Mouse (Mus musculus) myocyte (in vitro differentiated cells): ENCODE data around the gene Ces2e. TPM values are rescaled to one million over a fixed set of nuclear protein-coding genes. Genes with fewer than 3 reads are reported as not detected.
"Not testable (repeated sequence)": the region's sequence is repeated elsewhere in the genome, so short reads cannot be mapped to it uniquely, and the experiment has no call there.

ENCODE experiments used
- H3K27me3 ChIP-seq: one replicate; pipeline ENCODE4 v1.6.1; 2011; ENCODE audit not compliant: control insufficient read depth, insufficient read depth, insufficient read length
- H3K36me3 ChIP-seq: one replicate; pipeline ENCODE4 v1.6.1; 2011; ENCODE audit not compliant: control insufficient read depth, insufficient read depth
- H3K4me2 ChIP-seq: one replicate; pipeline ENCODE4 v1.6.1; 2011; ENCODE audit warnings: low read depth, control low read depth
- H3K4me3 ChIP-seq: one replicate; pipeline ENCODE4 v1.5.1; 2011; ENCODE audit warnings: mild to moderate bottlenecking, control low read depth, moderate library complexity
- H3K79me2 ChIP-seq: one replicate; pipeline ENCODE4 v1.6.1; 2011; ENCODE audit not compliant: control insufficient read depth, insufficient read depth
- H3ac ChIP-seq: one replicate; pipeline ENCODE4 v1.6.1; 2011; ENCODE audit not compliant: control insufficient read depth, insufficient read length
- CEBPB ChIP-seq: IDR thresholded peaks from 2 replicates; pipeline ENCODE4 v1.6.1; 2011; ENCODE audit warnings: mild to moderate bottlenecking, moderate library complexity; ENCODE audit not compliant: poor library complexity, insufficient read depth, severe bottlenecking
- E2F4 ChIP-seq: IDR thresholded peaks from one replicate; pipeline ENCODE4 v1.6.1; 2011; ENCODE audit warnings: mild to moderate bottlenecking, control low read depth, moderate library complexity; ENCODE audit not compliant: insufficient read depth
- MAX ChIP-seq: IDR thresholded peaks from one replicate; pipeline ENCODE4 v1.6.1; 2011; ENCODE audit warnings: low read depth, mild to moderate bottlenecking, control low read depth
- MYOD1 ChIP-seq, 3 experiments: IDR thresholded peaks; one replicate each; pipeline ENCODE4 v1.6.1; 2011; ENCODE audit warnings: control low read depth in 2 of 3, low read depth in 2 of 3, mild to moderate bottlenecking in 2 of 3, moderate library complexity in 1 of 3; ENCODE audit not compliant: insufficient read length in 2 of 3, control insufficient read depth in 1 of 3
- MYOG ChIP-seq, 3 experiments: IDR thresholded peaks; one replicate each; pipeline ENCODE4 v1.6.1; 2011; ENCODE audit warnings: control low read depth in 2 of 3, low read depth in 2 of 3, mild to moderate bottlenecking in 2 of 3; ENCODE audit not compliant: insufficient read length in 2 of 3, control insufficient read depth in 1 of 3, insufficient read depth in 1 of 3
- POLR2A ChIP-seq: IDR thresholded peaks from one replicate; pipeline ENCODE4 v1.6.1; 2011; ENCODE audit warnings: low read depth, mild to moderate bottlenecking, control low read depth, moderate library complexity; ENCODE audit not compliant: insufficient read length
- POLR2AphosphoS2 ChIP-seq: IDR thresholded peaks from one replicate; pipeline ENCODE4 v1.6.1; 2011; ENCODE audit warnings: low read depth, control low read depth; ENCODE audit not compliant: insufficient read length
- REST ChIP-seq: IDR thresholded peaks from one replicate; pipeline ENCODE4 v1.6.1; 2011; ENCODE audit warnings: mild to moderate bottlenecking, control low read depth, moderate library complexity; ENCODE audit not compliant: insufficient read depth, insufficient read length
- SRF ChIP-seq: IDR thresholded peaks from one replicate; pipeline ENCODE4 v1.6.1; 2011; ENCODE audit warnings: low read depth; ENCODE audit not compliant: control insufficient read depth, insufficient read length
- TCF12 ChIP-seq: IDR thresholded peaks from one replicate; pipeline ENCODE4 v1.6.1; 2011; ENCODE audit warnings: mild to moderate bottlenecking, control low read depth; ENCODE audit not compliant: poor library complexity, insufficient read depth, severe bottlenecking
- TCF3 ChIP-seq: IDR thresholded peaks from one replicate; pipeline ENCODE4 v1.6.1; 2011; ENCODE audit warnings: low read depth, control low read depth; ENCODE audit not compliant: insufficient read length
- USF1 ChIP-seq: IDR thresholded peaks from one replicate; pipeline ENCODE4 v1.6.1; 2011; ENCODE audit warnings: low read depth, mild to moderate bottlenecking, control low read depth, moderate library complexity
- polyA plus RNA-seq: library from polyadenylated mRNA; unstranded; fragments of >200 nt; fragmentation: generic; extraction: Trizol; gene quantifications from one replicate; pipeline ENCODE4 v1.2.1, GENCODE M21; 2012; ENCODE audit warnings: missing spikeins

Gene Ces2e
- 0.02 TPM for polyA plus RNA-seq

GRCm38 (mm10) chr8:104925972-104926596 is at the start of gene Ces2e:
Ces2e (plus strand) TSS chr8:104926260.
- no peaks in the 10 kb centered on the region for H3K27me3 ChIP-seq
- TF ChIP-seq CEBPB (no peak), USF1 (no peak), MAX (no peak), TCF12 (no peak), REST (no peak), POLR2AphosphoS2 (no peak), E2F4 (no peak), SRF (no peak), MYOG (IDR thresholded peaks at IDR 0.05; ENCODE audit: control insufficient read depth in 1 of 3, insufficient read depth in 1 of 3, insufficient read length in 2 of 3, low read depth in 2 of 3) (no peak), POLR2A (no peak), MYOD1 (IDR thresholded peaks at IDR 0.05; ENCODE audit: control insufficient read depth in 1 of 3, insufficient read length in 2 of 3, low read depth in 2 of 3) (no peak)
- H3K4me2 ChIP-seq = no peak within 1 kb of the TSS
- no peaks in the 10 kb centered on the region for H3K79me2 ChIP-seq
- H3K4me3 ChIP-seq = no peak within 1 kb of the TSS
- H3ac ChIP-seq = no peak within 1 kb of the TSS
- H3K36me3 ChIP-seq = no peaks in the 10 kb centered on the region

- not testable (repeated sequence) for H3K27me3 ChIP-seq, H3K4me2 ChIP-seq, H3K79me2 ChIP-seq, H3K36me3 ChIP-seq, H3K4me3 ChIP-seq, H3ac ChIP-seq
Measured at GRCm38 (mm10) chr8:104886223-104886926, 39.7 kb upstream of the Ces2e start.

GRCm38 (mm10) chr8:104901746-104902145 is 24.3 kb upstream of the Ces2e start:
- Histone ChIP-seq H3K4me3 (no peak overlapping the region), H3K36me3 (no peaks in the 10 kb centered on the region), H3K79me2 (no peaks in the 10 kb centered on the region), H3K27me3 (no peaks in the 10 kb centered on the region), H3ac (no peak overlapping the region), H3K4me2 (no peak overlapping the region)
- TF ChIP-seq USF1 (no peak), POLR2AphosphoS2 (no peak), TCF3 (no peak), MYOD1 (IDR thresholded peaks at IDR 0.05; ENCODE audit: control insufficient read depth in 1 of 3, insufficient read length in 2 of 3, low read depth in 2 of 3) (no peak), SRF (no peak), MAX (no peak), CEBPB (no peak), MYOG (IDR thresholded peaks at IDR 0.05; ENCODE audit: control insufficient read depth in 1 of 3, insufficient read depth in 1 of 3, insufficient read length in 2 of 3, low read depth in 2 of 3) (no peak), TCF12 (no peak), E2F4 (no peak), POLR2A (no peak), REST (no peak)

GRCm38 (mm10) chr8:104907111-104907510 is 18.9 kb upstream of the Ces2e start:
- Histone ChIP-seq H3K79me2 (no peaks in the 10 kb centered on the region), H3K27me3 (no peaks in the 10 kb centered on the region), H3K4me2 (no peak overlapping the region), H3K4me3 (no peak overlapping the region), H3K36me3 (no peaks in the 10 kb centered on the region), H3ac (no peak overlapping the region)
- TF ChIP-seq MYOG (IDR thresholded peaks at IDR 0.05; ENCODE audit: control insufficient read depth in 1 of 3, insufficient read depth in 1 of 3, insufficient read length in 2 of 3, low read depth in 2 of 3) (no peak), TCF3 (no peak), USF1 (no peak), SRF (no peak), MAX (no peak), POLR2A (no peak), REST (no peak), CEBPB (no peak), TCF12 (no peak), E2F4 (no peak)

GRCm38 (mm10) chr8:104909021-104909420 is 17.0 kb upstream of the Ces2e start:
- H3K4me3 ChIP-seq = not testable (repeated sequence)

GRCm38 (mm10) chr8:104909651-104910050 is 16.4 kb upstream of the Ces2e start:
- H3K27me3 ChIP-seq, H3ac ChIP-seq, H3K36me3 ChIP-seq, H3K4me3 ChIP-seq, H3K4me2 ChIP-seq, H3K79me2 ChIP-seq: not testable (repeated sequence)

More at GRCm38 (mm10) chr8:104909021-104909420, 17.0 kb upstream of the Ces2e start:
- not testable (repeated sequence) for H3K36me3 ChIP-seq, H3K27me3 ChIP-seq, H3ac ChIP-seq, H3K79me2 ChIP-seq, H3K4me2 ChIP-seq
